In genomic region chr10:43053861-43054560, GRCm38 (mm10) we compare ENCODE assay signal across 18 mouse cellular contexts.
A peak's percentile ranks its signal among the peaks of the same experiment; 100 is the strongest.
DNase-seq lines count a peak whose midpoint lies in the region; ATAC-seq and TF ChIP-seq lines count a peak whose summit lies in the region.
"Had no signal": no experiment of that assay in that cellular context is flagged by ENCODE, and none has a peak within 500 bp of the region (broad histone marks: within the 10 kb centered on the region; RNA-seq: fewer than 3 reads in every experiment).

No protein-coding gene starts in this region.

- no peaks in the 10 kb centered on the region for H3K9me3 ChIP-seq in forebrain, embryonic 12.5 days
- no peaks in the 10 kb centered on the region for H3K9me3 ChIP-seq in forebrain, embryonic 10.5 days
- no peaks in the 10 kb centered on the region for H3K9me3 ChIP-seq in kidney, embryonic 15.5 days (replicated peaks)
- H3K9me3 ChIP-seq in embryonic facial prominence, embryonic 10.5 days, result no peaks in the 10 kb centered on the region
- no peaks in the 10 kb centered on the region for H3K9me3 ChIP-seq in hindbrain, postnatal 0 days (ENCODE audit: low read length)
- H3K9me3 ChIP-seq in intestine, embryonic 15.5 days, result no peaks in the 10 kb centered on the region
- H3K9me3 ChIP-seq: limb, embryonic 13.5 days had no signal

- WGBS in forebrain, embryonic 12.5 days, result 70% methylated on average over 10 of the region's 10 CpGs
- WGBS in forebrain, embryonic 10.5 days, result 77% methylated on average over 10 of the region's 10 CpGs
- 63% methylated on average over 10 of the region's 10 CpGs for WGBS in kidney, embryonic 15.5 days
- WGBS in embryonic facial prominence, embryonic 10.5 days, result 71% methylated on average over 10 of the region's 10 CpGs
- 58% methylated on average over 10 of the region's 10 CpGs for WGBS in hindbrain, postnatal 0 days
- 67% methylated on average over 10 of the region's 10 CpGs for WGBS in intestine, embryonic 15.5 days

- no peak for ATAC-seq in forebrain, embryonic 12.5 days (ENCODE audit: low FRiP score)
- 0 out of 2 replicates have a peak, but pooled peaks have one; percentile 9 for ATAC-seq in kidney, embryonic 15.5 days (replicated peaks; ENCODE audit: low FRiP score)
- peak; percentile 60 for ATAC-seq in hindbrain, postnatal 0 days
- ATAC-seq in intestine, embryonic 15.5 days, result no peak

- H3K4me1 ChIP-seq in forebrain, embryonic 12.5 days, result peaks cover 11% of the 10 kb centered on the region
- peaks cover 21% of the 10 kb centered on the region for H3K4me1 ChIP-seq in forebrain, embryonic 10.5 days
- peaks cover 9% of the 10 kb centered on the region for H3K4me1 ChIP-seq in kidney, embryonic 15.5 days
- H3K4me1 ChIP-seq in embryonic facial prominence, embryonic 10.5 days, result peaks cover 8% of the 10 kb centered on the region
- no peaks in the 10 kb centered on the region for H3K4me1 ChIP-seq in hindbrain, postnatal 0 days (ENCODE audit: insufficient read depth, low read length)
- no peaks in the 10 kb centered on the region for H3K4me1 ChIP-seq in intestine, embryonic 15.5 days (replicated peaks)

- TF ChIP-seq CTCF in hindbrain, postnatal 0 days (IDR thresholded peaks at IDR 0.05; ENCODE audit: low read depth), result no peak

- no peaks in the 10 kb centered on the region for H3K36me3 ChIP-seq in forebrain, embryonic 12.5 days (replicated peaks)
- H3K36me3 ChIP-seq in forebrain, embryonic 10.5 days (replicated peaks), result 0 out of 2 replicates have a peak, but pooled peaks cover 2% of the 10 kb centered on the region
- no peaks in the 10 kb centered on the region for H3K36me3 ChIP-seq in kidney, embryonic 15.5 days
- H3K36me3 ChIP-seq in embryonic facial prominence, embryonic 10.5 days (replicated peaks), result no peaks in the 10 kb centered on the region; the same call in 1 of the 2 replicates
- no peaks in the 10 kb centered on the region for H3K36me3 ChIP-seq in hindbrain, postnatal 0 days (ENCODE audit: insufficient read depth, low read length)
- no peaks in the 10 kb centered on the region for H3K36me3 ChIP-seq in intestine, embryonic 15.5 days
- H3K36me3 ChIP-seq: limb, embryonic 13.5 days had no signal

- no peak for DNase-seq in forebrain, embryonic 10.5 days (ENCODE audit: extremely low spot score, low spot score)
- DNase-seq in kidney, adult 9 months, result no peak
- no peak for DNase-seq in embryonic facial prominence, embryonic 10.5 days (ENCODE audit: low spot score)
- no peak for DNase-seq in hindbrain, postnatal 0 days (ENCODE audit: low spot score)
- DNase-seq in gastrocnemius, postnatal 4 days (ENCODE audit: low spot score in 2 of 2), result no peak
- DNase-seq: adrenal gland, adult 2 months; cerebellum, adult 11 months; cerebellum, postnatal 25 days; gastrocnemius, adult 2 months; heart, adult 18-20 months; kidney, adult 8-10 months; lung, postnatal 10 days; right cerebral cortex, adult 18-20 months had no signal

- H3K4me3 ChIP-seq in forebrain, embryonic 12.5 days (replicated peaks), result no peak overlapping the region
- H3K4me3 ChIP-seq in forebrain, embryonic 10.5 days, result no peak overlapping the region
- no peak overlapping the region for H3K4me3 ChIP-seq in kidney, embryonic 15.5 days (replicated peaks)
- no peak overlapping the region for H3K4me3 ChIP-seq in embryonic facial prominence, embryonic 10.5 days
- no peak overlapping the region for H3K4me3 ChIP-seq in hindbrain, postnatal 0 days (ENCODE audit: low read length)
- no peak overlapping the region for H3K4me3 ChIP-seq in intestine, embryonic 15.5 days (replicated peaks)
- H3K4me3 ChIP-seq: gastrocnemius, adult 2 months; limb, embryonic 13.5 days had no signal

- H3K4me2 ChIP-seq in forebrain, embryonic 12.5 days, result no peak overlapping the region
- H3K4me2 ChIP-seq in kidney, embryonic 15.5 days, result no peak overlapping the region
- no peak overlapping the region for H3K4me2 ChIP-seq in hindbrain, postnatal 0 days (ENCODE audit: low read depth, low read length)
- no peak overlapping the region for H3K4me2 ChIP-seq in intestine, embryonic 15.5 days (replicated peaks)
- H3K4me2 ChIP-seq: limb, embryonic 13.5 days had no signal

- H3K27me3 ChIP-seq in forebrain, embryonic 12.5 days, result no peaks in the 10 kb centered on the region
- H3K27me3 ChIP-seq in forebrain, embryonic 10.5 days (ENCODE audit: poor library complexity, severe bottlenecking), result no peaks in the 10 kb centered on the region
- H3K27me3 ChIP-seq in kidney, embryonic 15.5 days, result no peaks in the 10 kb centered on the region
- H3K27me3 ChIP-seq in embryonic facial prominence, embryonic 10.5 days (replicated peaks; ENCODE audit: low read depth, poor library complexity, severe bottlenecking), result no peaks in the 10 kb centered on the region; the same call in 1 of the 2 replicates
- no peaks in the 10 kb centered on the region for H3K27me3 ChIP-seq in hindbrain, postnatal 0 days (ENCODE audit: insufficient read depth, low read length)
- H3K27me3 ChIP-seq in intestine, embryonic 15.5 days (replicated peaks), result no peaks in the 10 kb centered on the region
- H3K27me3 ChIP-seq: CH12.LX; limb, embryonic 13.5 days had no signal

- 0 out of 2 replicates have a peak overlapping the region, but pooled peaks have one; percentile 19 for H3K27ac ChIP-seq in forebrain, embryonic 12.5 days
- no peak overlapping the region for H3K27ac ChIP-seq in forebrain, embryonic 10.5 days
- no peak overlapping the region for H3K27ac ChIP-seq in kidney, embryonic 15.5 days
- 0 out of 2 replicates have a peak overlapping the region, but pooled peaks have one; percentile 63 for H3K27ac ChIP-seq in embryonic facial prominence, embryonic 10.5 days (replicated peaks)
- H3K27ac ChIP-seq in hindbrain, postnatal 0 days, result peak overlapping the region; percentile 32; the same call in 1 of the 2 replicates
- H3K27ac ChIP-seq in intestine, embryonic 15.5 days, result no peak overlapping the region
- H3K27ac ChIP-seq: gastrocnemius, adult 2 months; limb, embryonic 13.5 days had no signal

- no peak overlapping the region for H3K9ac ChIP-seq in forebrain, embryonic 12.5 days
- H3K9ac ChIP-seq in kidney, embryonic 15.5 days, result no peak overlapping the region
- no peak overlapping the region for H3K9ac ChIP-seq in hindbrain, postnatal 0 days (replicated peaks; ENCODE audit: low read length)
- H3K9ac ChIP-seq in intestine, embryonic 15.5 days, result no peak overlapping the region
- H3K9ac ChIP-seq: limb, embryonic 13.5 days had no signal

Comparison
In these comparisons a context has a peak if more than half of its experiments do, and no peak if none do; other contexts are left out.
1. H3K27ac ChIP-seq: peak in forebrain, embryonic 12.5 days (single experiment), embryonic facial prominence, embryonic 10.5 days (single experiment) and hindbrain, postnatal 0 days (single experiment); none in forebrain, embryonic 10.5 days (single experiment), kidney, embryonic 15.5 days (single experiment) and intestine, embryonic 15.5 days (single experiment).
2. ATAC-seq: peak in kidney, embryonic 15.5 days (single experiment) and hindbrain, postnatal 0 days (single experiment); none in forebrain, embryonic 12.5 days (single experiment) and intestine, embryonic 15.5 days (single experiment).